Mouse (Mus musculus) induced T-regulatory cell, adult 2 months (primary cell): Measurements from ENCODE around the gene Mcoln2.

Source experiments
- DNase-seq: peaks from one replicate; pipeline ENCODE4 v3.0.0-alpha.2; 2012; ENCODE audit warnings: low read depth

Gene Mcoln2

GRCm38 (mm10) chr3:146149156-146150057, at the start of gene Mcoln2:
Gene Mcoln2, plus strand, starts transcription at chr3:146149833.
- peak; percentile 57 for DNase-seq

GRCm38 (mm10) chr3:146099925-146100324, 49.7 kb upstream of the Mcoln2 start:
- DNase-seq = no peak

GRCm38 (mm10) chr3:146102049-146102448, 47.6 kb upstream of the Mcoln2 start:
- DNase-seq = peak; percentile 41

GRCm38 (mm10) chr3:146107116-146107849, 42.4 kb upstream of the Mcoln2 start:
- no peak for DNase-seq

GRCm38 (mm10) chr3:146107921-146108571, 41.6 kb upstream of the Mcoln2 start, which contains the start of gene Wdr63:
Gene Wdr63, minus strand, starts transcription at chr3:146108130.
- DNase-seq = peak; percentile 84

- DNase-seq = no peak
These were observed 40.7 kb upstream of the Mcoln2 start for GRCm38 (mm10) chr3:146108945-146109344.

GRCm38 (mm10) chr3:146110358-146110757, 39.3 kb upstream of the Mcoln2 start:
- no peak for DNase-seq

GRCm38 (mm10) chr3:146110916-146111315, 38.7 kb upstream of the Mcoln2 start:
- no peak for DNase-seq

GRCm38 (mm10) chr3:146117258-146117996, 32.2 kb upstream of the Mcoln2 start, which contains the start of gene Mcoln3:
Gene Mcoln3, plus strand, starts transcription at chr3:146117450.
- DNase-seq = no peak

- DNase-seq = no peak
These were observed 31.6 kb upstream of the Mcoln2 start for GRCm38 (mm10) chr3:146117997-146118457.

GRCm38 (mm10) chr3:146121310-146122124, 28.1 kb upstream of the Mcoln2 start:
- DNase-seq = peak; percentile 66

GRCm38 (mm10) chr3:146122125-146122420, 27.6 kb upstream of the Mcoln2 start:
- DNase-seq = no peak

GRCm38 (mm10) chr3:146122807-146123463, 26.7 kb upstream of the Mcoln2 start:
- peak; percentile 74 for DNase-seq

GRCm38 (mm10) chr3:146123464-146123825, 26.2 kb upstream of the Mcoln2 start:
- DNase-seq = no peak

GRCm38 (mm10) chr3:146127205-146127604, 22.4 kb upstream of the Mcoln2 start:
- DNase-seq = no peak

- DNase-seq = no peak
These were observed 14.8 kb upstream of the Mcoln2 start for GRCm38 (mm10) chr3:146134834-146135233.

GRCm38 (mm10) chr3:146135417-146135816, 14.2 kb upstream of the Mcoln2 start:
- no peak for DNase-seq

- DNase-seq = peak; percentile 33
These were observed 13.2 kb upstream of the Mcoln2 start for GRCm38 (mm10) chr3:146136422-146136821.

GRCm38 (mm10) chr3:146140276-146140675, 9.4 kb upstream of the Mcoln2 start:
- DNase-seq = no peak

- DNase-seq = no peak
These were observed 7.1 kb upstream of the Mcoln2 start for GRCm38 (mm10) chr3:146142523-146142922.
